Mouse (Mus musculus) heart, adult 11 months (tissue): ENCODE measurements at regions not wholly inside any gene's neighbourhood (a gene's known extent, or its start where the extent isn't known, plus 50 kb on each side); places are given as distances from the start of the nearest gene placed in this dataset.
A peak's percentile ranks its signal among the peaks of the same experiment; 100 is the strongest.

Experiments
- DNase-seq: peaks from one replicate; pipeline ENCODE4 v3.0.0; 2022

- DNase-seq, result peak; percentile 80
Observed at GRCm38 (mm10) chr10:8018229-8019026, 62.4 kb upstream of the Tab2 start.

GRCm38 (mm10) chr10:8016741-8017140, 60.7 kb upstream of the Tab2 start:
- DNase-seq, result no peak

- peak; percentile 45 for DNase-seq
Observed at GRCm38 (mm10) chr10:8011744-8012143, 55.7 kb upstream of the Tab2 start.

GRCm38 (mm10) chr10:8011138-8011537, 55.1 kb upstream of the Tab2 start:
- DNase-seq, result no peak

GRCm38 (mm10) chr10:8009855-8010254, 53.8 kb upstream of the Tab2 start:
- peak; percentile 84 for DNase-seq

GRCm38 (mm10) chr10:8007990-8008368, 51.9 kb upstream of the Tab2 start:
- peak; percentile 8 for DNase-seq

- DNase-seq, result peak; percentile 16
Observed at GRCm38 (mm10) chr10:8007286-8007989, 51.4 kb upstream of the Tab2 start.
